Mouse (Mus musculus) gastrocnemius, postnatal 10 days (tissue): ENCODE measurements at regions not wholly inside any gene's neighbourhood (a gene's known extent, or its start where the extent isn't known, plus 50 kb on each side); places are given as distances from the start of the nearest gene placed in this dataset.

Experiments
- DNase-seq: peaks from one replicate; pipeline ENCODE4 v3.0.0; 2021; ENCODE audit warnings: mixed read lengths

DNA sequence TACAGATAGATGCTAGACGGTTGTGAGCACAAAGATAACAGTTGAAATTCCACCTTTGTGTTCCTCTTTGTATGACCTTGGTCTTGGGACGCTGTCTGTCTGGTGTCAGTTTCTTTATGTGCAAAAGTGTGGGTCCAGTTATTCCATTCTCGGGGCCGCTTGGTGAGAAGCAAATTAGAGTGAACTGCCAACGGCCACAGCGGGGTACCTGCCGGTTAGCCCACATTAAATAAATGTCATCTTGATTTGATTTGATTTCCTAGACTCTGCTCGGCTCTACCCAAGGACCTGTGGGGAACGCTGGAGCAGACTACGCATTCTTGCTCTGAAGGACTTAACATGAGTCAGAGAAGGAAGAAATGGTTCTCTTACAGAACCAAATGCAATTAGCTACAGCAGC is 155.0 kb upstream of the Igsf21 start:
- no peak for DNase-seq

DNA sequence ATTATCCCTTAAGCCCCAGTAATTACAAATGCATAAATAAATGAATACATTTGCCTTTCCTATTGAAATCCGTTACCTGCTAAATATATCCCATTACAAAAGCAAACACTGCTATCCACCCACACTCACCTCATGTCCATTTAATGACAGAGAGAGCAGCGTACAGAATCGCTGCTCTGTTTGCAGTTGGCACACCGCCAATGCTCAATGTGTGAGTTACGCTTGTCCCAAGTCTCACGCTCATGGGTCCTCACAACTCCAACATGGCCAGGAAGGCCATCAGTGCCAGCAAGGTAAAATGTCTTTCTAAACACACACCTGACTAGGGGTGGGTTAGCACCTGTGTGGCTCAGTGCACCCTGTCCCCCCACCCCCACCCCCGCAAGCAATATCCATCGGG is 150.0 kb upstream of the Igsf21 start:
- no peak for DNase-seq

DNA sequence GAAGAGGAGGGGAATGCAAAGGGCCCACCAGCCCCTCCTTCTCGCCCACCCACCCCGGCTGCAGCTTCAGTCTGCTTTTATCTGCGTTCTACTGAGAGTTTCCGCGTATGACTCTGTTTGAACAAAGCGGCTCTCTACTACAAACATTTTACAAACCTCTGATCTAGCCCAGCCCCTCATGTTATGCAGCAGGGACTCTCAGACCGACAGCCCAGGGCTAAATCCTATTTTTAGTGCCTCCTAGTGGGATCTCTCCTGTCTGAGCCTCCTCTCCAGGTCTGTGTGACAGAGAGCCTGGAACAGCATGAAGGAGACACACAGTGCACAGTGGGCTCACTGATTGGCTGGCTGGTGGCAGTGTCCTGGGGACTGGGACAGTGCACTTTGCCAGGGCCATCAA is 145.7 kb upstream of the Igsf21 start:
- no peak for DNase-seq

DNA sequence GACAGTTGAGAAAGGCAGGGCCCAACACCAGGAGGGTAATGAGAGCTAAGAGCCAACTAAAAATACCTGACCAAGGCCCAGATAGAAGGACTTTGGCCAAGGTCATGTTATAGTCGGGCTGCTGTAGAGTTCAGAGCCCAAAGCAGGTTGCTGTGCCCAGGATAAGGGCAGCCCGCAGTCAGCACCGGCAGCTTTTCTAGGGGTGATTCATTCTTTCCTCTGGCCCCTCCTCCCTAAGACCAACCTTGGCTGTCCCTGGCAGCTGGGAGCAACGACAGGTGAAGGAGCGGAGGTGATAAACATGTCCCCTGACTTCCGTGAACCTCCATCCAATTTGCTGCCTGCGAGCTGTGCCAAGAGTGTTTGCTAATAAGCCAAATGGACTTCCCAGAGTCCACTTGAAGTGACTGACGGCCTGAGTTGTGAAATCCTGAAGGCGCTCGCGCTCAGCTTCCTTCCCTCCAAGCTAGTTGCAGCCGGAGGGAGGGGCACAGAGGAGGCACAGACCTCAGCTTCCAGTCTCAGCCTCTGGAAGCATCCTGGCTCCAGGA is 144.2 kb upstream of the Igsf21 start:
- DNase-seq, result no peak

DNA sequence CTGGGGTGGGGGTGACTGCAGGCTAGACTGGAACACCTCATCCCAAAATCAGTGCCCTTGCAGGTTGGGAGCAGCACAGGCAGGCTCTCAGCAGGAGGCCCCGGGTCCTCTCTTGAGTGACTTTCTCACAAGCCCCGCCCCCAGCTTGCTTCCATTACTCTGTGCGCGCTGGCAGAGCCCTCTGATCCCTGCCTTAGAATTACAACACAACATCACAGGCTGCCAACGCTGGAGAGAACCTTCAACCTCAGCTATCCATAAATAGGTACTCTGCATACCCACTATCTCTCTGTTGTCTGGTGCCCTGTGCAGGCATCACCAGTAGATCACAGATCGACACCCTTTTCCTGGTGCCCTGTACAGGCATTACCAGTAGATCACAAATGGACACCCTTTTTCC is 139.1 kb upstream of the Igsf21 start:
- no peak for DNase-seq

DNA sequence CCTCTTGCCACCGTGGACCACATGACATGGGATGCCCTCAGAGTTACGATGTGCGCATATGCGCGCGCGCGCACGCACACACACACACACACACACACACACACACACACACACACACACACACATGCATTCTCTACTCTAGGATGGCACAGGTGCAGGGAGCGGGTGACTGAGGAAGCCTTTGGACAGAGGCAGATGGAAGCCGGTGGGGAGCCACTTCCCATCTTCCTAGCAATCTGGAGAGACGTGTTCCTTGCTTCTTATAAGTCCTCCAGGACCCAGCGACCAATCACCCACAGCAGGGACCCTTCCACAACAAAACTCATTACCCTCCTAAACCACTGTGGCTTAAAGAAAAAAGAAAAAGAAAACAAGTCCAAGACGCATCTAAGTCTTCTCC is 138.6 kb upstream of the Igsf21 start:
- DNase-seq, result no peak

DNA sequence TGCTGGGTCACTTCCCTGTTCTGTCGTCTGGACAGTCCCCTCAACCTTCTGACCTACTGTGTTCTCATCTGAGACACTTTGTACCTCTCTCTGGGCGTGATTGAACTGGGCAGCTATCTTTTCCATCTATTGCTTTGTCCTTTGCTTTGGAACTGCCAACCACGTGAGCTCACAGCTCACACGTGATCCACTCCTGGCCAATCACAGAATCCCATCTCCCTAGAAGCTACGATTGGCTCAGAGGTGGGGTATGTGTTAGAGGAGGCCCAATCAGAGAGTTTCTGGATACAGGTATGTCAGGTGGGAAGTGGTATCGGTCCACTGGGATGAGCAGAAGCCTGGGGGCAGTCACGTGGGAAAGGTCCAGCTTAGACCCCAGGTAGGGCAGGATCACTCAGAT is 137.0 kb upstream of the Igsf21 start:
- no peak for DNase-seq

DNA sequence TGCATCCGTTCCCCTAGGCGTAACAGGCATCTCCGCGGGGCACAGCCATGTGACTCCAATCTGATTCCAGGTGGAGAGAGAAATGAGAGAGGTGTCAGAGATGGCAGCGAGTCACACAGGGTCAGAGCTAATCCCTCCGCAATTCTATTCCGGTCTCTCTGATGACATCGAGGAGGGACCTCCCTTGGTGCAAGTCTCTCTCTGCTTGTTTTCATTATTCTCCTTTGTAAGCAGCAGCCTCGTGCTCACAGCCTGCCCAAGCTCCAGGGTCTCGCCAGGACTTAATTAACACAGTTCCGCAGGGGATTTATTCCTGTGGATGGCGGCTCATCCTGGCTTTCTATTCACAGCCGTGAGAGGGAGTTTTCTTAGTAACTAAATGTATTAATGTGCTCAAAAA is 134.1 kb upstream of the Igsf21 start:
- no peak for DNase-seq

DNA sequence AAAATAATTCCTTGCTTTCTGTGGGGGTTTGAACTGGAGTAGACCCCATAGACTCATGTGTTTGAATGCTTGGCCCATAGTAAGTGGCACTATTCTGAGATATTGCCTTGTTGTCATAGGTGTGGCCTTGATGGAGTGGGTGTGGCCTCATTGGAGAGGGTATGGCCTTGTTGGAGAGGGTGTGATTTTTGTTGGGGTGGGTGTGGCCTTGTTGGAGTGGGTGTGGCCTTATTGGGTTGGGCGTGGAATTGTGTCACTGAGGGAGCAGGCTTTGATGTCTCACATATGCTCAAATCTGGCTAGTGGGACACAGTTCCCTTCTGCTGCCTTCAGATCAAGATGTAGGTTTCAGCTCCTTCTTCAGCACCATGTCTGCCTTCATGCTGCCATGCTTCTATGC is 131.4 kb upstream of the Igsf21 start:
- DNase-seq, result no peak

DNA sequence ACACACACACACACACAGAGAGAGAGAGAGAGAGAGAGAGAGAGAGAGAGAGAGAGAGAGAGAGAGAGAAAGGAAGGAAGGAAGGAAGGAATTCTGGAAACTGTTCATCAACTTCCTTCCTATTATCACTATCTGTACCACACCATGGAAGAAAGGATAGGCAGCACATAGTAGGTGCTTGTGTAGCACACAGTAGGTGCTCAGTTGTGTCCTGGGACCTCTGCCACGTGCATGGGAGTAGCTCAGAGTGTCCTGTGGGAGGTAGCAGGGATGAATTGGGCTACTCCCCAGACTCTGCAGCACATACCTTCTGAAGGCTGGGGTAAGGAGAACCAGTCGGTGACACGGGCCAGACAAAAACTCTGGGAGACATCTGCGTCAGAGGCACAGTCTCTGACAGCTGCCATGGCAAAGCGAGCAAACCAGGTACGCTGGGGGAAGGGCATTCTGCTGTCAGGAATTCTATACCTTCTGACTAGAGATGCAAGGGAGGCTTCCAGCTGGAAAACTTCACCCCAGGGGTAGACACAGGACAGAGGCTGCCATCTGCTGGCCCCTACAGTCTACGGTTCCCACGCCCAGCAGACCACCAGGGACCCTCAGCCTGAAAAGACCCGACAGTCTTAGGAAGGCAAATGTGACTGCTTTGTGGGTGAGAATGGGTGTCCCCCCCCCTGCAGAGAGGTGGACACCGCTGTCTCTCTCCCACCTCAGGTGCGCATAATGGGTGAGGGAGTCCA is 126.2 kb upstream of the Igsf21 start:
- DNase-seq, result no peak

DNA sequence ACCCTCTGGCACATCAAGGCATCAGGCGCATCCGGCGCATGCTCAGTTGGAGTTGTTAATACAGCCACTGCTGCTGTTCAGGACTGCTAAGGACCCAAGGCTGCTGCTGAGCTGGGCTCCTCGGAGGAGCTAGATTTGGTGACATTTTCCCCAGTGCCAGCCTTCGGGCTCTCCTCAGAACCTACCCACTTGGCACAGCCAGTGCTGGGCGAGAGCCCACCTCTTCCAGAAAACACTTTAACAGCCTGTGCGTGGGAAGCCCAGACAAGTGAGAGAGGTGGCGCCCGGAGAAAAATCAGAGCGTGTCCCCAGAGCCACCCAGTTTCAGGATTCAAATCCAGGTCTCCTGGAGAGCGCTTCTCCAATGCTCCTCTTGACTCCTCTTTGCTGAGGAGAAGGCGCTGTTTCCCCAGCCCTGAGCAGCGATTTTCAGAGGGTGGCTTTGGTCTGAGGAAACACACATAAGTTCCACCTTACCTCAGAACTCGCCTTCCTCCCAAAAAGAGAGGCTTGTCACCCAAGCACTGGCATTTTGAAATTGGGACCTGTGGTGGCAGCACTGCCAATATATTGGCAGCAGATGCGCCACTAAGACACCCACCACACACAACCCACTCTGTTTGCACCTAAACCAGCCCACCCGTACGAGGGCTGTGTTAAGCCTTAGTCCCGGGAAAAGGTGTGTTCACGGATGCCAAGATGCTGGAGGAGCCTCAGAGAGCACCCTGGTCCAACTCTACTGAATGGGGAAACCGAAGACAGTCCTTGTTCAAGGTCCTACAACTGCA is 125.0 kb upstream of the Igsf21 start:
- DNase-seq, result no peak

DNA sequence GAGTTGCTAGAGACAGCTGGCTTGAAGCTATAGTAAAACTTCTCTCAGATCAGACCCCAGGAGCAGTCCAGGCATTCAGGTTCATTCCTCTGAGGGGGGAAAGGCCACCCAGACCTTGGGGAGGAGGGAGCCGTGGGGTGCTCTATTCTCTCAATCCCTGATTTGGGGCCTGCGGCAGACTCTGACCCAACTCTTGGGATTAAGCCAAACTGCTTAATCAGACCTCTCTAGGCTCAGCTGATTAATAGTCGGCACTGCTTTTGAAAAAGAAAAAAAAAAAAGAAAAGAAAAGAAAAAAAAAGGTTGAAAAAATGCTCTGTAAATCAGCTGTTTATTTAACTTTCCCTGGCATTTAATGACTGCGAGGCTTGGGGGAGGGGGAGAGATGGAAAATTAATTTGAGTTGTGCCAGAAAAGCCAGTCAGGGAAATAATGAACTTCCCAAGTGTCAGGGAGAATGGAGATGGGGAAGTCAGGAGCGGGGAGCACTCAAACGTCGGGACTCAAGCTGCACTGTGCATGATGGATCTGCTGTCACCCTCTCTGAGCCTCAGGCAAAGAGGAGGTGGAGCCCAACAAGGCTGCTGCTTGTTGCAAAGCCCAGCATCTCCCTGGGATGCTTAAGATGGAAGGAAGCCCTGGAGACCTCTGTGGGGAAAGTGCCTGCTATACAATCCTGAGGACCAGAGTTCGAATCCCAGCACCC is 120.5 kb upstream of the Igsf21 start:
- DNase-seq, result no peak

DNA sequence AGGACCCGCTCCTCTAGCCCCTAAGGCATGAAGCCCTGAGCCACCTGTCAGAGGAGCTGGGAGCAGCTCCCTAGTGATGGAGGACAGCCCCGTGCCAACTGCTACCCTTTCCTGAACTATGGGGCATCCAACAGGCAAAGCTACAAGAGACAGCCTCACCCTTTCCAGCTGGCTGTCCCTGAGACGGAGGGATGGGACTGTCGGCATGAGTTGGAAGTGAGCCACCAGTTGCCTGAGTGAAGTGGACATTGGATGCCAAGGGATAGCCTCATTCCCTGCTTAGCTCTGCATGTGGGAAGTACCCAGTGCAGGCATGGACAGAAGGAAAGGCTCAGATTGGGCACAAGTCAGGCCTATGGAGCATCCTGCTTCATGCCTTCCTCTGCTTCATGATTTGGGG is 112.3 kb upstream of the Igsf21 start:
- no peak for DNase-seq

DNA sequence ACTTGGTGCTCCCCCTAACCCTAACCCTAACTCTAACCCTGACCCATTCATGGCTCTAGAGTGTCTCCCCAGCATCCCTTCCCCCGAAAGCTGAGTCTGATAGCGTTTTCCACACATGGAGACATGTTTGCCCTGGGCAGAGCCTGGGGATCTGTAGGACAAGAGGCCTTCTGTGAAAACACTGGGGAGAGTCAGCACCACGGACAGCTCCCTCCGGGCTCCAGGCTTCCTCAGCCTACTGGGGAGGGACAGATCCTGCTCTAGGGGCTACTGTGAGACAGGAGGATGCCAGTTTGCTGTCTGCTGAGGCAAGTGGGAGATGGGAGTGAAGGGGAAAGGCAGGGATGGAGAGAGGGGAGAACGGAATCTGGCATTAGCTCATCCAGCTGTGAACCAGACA is 111.5 kb upstream of the Igsf21 start:
- DNase-seq, result peak; percentile 81

DNA sequence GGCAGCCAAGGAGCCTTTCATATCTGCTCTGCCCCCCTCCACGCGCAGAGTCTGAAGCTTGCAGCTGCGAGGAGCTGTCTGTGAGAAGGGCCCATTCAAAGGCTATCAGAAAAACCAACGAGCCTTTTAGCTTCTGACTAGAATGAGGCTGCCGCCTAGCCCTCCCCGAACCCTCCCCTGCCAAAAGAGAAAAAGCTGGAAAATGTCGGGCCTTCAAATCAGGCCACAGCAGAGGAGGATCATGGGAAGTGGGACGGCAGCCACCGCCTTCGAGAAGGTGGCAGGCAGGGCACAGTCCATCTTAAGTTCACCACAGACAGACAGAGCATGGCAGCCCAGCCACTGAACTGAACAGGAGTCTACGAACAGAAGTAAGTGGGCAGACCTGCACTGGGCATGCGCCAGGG is 108.6 kb upstream of the Igsf21 start:
- DNase-seq, result no peak

DNA sequence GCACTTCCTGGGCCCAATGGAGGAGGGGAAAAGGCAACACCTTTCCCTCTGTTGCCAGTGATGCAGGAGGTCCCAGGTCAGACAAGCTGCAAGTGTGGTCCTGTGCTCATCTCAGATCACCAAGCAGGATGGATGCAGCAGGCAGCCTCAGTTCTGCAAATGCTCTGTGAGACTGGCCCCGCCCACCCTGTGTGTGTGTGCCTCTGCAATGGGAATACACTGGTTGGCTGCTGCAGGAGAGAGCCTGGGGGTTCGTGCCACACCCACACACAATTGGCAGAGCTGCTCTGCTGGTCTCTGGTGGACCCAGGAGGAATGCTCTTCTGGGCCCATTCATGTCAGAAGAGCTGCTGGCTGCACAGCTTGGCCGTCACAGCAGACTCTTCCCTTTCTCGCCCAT is 102.2 kb upstream of the Igsf21 start:
- DNase-seq, result no peak

DNA sequence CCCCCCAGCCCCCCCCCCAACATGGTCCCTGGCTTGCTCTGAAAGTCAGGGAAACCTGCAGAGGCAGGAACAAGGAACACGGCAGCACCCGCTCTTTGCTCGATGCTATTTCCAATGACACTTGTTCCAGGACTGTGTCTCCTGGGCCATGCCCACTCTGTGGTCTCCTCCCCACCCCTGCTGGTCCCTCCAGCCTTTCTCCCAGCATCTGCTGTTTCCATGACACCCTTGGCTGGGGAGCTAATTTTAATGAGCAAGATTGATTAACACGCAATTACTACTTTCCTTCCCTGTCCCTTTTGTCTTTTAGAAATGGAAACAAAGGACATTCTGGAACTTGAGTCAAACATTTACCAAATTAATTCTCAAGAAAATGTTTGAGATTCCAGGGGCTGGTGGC is 83.6 kb upstream of the Igsf21 start:
- no peak for DNase-seq

DNA sequence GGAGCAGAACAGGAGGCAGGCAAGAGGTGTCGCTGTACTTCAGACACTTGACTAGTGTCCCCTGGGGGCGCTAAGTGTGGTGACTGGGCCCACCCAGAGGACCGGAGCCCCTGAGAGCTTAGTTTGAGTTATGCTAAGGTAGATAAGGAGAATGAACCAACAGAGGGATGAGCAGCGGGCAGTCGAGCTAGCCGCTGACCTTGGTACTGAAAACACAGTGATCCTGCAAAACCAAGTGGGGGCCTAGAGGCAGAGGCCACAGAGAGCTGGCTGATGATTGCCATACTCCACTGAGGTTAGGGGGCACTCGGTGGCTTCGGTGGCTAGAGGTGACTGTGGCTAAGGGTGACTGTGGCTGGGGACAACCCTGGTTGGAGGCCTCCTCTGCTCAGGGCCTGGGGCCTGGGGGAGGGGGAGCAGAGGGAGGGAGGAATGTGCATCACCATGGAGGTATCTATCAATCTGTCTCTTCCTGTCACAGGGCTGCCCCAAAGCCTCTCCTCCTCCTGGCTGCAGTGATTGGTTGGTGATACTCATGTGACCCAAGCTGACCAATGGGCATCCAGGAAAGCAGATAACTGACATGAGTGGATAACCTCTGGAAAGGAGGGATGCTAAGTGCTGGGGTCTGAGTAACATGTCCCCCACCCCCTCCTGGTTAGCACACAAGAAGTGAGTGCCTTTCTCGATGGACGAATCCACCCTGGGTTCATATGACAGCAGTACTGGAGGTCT is 80.3 kb upstream of the Igsf21 start:
- no peak for DNase-seq

DNA sequence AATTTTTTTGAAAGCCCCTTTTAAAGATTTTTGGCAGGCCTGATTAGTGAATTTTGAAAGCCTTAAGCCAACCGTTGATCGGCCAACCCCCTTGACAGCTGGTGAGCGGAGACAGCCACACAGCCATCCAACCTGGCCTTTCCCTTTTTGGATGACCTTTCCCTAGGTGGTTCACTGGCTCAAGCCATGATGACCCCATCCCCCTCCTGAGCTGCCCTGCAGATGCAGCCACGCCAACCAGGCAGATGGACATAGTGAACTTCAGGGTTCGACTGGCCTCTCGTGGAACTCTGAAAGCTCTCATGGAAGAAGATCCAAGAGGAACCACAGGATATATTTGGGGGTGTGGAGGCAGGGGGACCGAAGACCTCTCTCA is 79.1 kb upstream of the Igsf21 start:
- DNase-seq, result no peak

DNA sequence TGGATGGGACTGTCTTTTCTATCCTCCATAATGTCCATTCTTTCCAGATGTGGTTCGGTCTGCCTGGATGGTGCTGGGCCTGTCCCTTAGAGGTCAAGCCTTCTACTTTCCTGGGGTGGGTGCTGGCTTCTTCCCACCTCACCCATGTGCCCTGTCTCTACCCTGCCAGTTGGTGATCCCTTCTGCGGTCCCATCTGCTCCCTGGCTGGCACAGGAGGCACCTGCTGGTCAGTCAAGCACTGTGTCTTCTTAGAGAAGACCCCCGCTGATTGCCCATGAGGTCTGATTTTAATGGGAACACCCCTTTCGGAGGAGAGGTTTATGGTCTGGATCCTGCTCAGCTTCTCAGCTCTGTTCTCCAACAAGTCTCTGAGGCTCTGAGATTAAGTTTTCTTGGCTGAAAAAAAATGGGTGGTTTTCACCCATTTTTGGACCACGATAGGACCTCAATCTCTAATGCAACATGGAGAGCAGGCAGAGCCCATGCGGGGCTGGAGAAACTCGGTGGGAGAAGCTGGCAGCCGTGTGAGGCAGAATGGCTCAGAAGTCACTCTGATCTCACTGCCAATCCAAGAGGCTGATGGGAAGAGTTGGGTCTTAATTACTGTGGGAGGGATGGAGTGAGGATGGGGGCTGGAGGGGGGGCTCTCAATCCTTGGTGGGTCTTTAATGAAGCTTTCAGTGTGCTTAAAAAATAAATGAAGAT is 78.5 kb upstream of the Igsf21 start:
- no peak for DNase-seq

DNA sequence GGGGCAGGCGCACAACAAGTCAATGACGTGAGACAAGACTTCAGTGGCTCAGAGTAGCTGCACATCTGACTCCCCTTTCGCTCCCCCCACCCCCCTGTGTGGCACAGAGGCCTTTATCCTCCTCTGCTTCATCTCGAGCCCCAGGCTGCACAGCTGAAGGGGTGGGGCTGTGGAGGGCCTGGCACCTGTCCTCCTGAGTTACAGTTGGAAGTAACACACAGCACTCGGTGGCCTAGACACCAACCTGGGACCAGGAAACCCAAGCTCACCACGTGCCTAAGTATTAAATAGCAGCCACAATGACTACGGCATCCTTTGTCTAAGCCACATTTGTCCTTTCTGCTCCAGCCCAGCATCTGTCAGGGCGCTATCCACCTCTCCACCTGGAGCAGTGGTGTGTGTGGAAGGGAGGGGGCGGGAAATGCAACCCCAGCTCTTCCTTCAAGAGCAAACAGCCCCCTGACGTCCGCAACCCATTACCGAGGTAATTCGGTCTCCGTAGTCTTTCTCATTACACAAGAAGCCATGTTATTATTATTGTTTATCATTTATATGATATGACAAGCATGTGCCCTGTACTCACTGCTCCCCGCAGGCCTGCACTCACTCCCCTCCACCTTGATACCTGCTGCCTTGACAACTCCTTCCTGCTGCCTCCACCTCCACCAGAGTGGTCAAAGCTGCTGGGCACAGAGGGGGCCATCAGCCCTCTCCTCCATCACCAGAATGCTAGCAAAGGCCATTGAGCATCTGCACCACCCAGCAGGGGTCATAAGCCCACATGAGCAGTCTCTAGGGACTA is 73.7 kb upstream of the Igsf21 start:
- no peak for DNase-seq
